Mouse (Mus musculus) embryonic facial prominence, embryonic 10.5 days (tissue): ENCODE measurements around the gene Epas1. TPM values are rescaled to one million over a fixed set of nuclear protein-coding genes. Genes with fewer than 3 reads are reported as not detected.

Experiments used
- DNase-seq: peaks from one replicate; pipeline ENCODE4 v3.0.0-alpha.2; 2017; ENCODE audit warnings: low spot score
- H3K27ac ChIP-seq: fragments of 300-500 bp; sonication (generic); replicated peaks from 2 replicates; pipeline ENCODE4 v1.5.1; 2016; ENCODE audit warnings: mild to moderate bottlenecking
- H3K27me3 ChIP-seq: fragments of 300-500 bp; sonication (generic); replicated peaks from 2 replicates; pipeline ENCODE4 v1.6.1; 2016; ENCODE audit warnings: low read depth, mild to moderate bottlenecking; ENCODE audit not compliant: poor library complexity, severe bottlenecking
- H3K36me3 ChIP-seq: fragments of 300-500 bp; sonication (generic); replicated peaks from 2 replicates; pipeline ENCODE4 v1.6.1; 2016; ENCODE audit warnings: mild to moderate bottlenecking, moderate library complexity
- H3K4me1 ChIP-seq: fragments of 300-500 bp; sonication (generic); 2 replicates; pipeline ENCODE4 v1.6.1; 2016
- H3K4me3 ChIP-seq: fragments of 300-500 bp; sonication (generic); 2 replicates; pipeline ENCODE4 v1.5.1; 2016; ENCODE audit warnings: mild to moderate bottlenecking, moderate library complexity
- H3K9me3 ChIP-seq: fragments of 300-500 bp; sonication (generic); 2 replicates; pipeline ENCODE4 v1.6.1; 2016; ENCODE audit warnings: mild to moderate bottlenecking
- WGBS: fragments of 180-500 bp; shearing (Covaris S2); methylation state at CpG from one replicate; pipeline ENCODE4 v1.1.7; 2016; 5-methylcytosine and 5-hydroxymethylcytosine counted together
- polyA plus RNA-seq: library from polyadenylated mRNA; unstranded; fragments of >200 nt; fragmentation: Nextera tagmentation; extraction: Ambion mirVana; gene quantifications from 2 replicates; pipeline ENCODE4 v1.2.1, GENCODE M21; 2016

Gene Epas1
- polyA plus RNA-seq, 1 experiment from 2014 or later: 2.8 TPM

DNA sequence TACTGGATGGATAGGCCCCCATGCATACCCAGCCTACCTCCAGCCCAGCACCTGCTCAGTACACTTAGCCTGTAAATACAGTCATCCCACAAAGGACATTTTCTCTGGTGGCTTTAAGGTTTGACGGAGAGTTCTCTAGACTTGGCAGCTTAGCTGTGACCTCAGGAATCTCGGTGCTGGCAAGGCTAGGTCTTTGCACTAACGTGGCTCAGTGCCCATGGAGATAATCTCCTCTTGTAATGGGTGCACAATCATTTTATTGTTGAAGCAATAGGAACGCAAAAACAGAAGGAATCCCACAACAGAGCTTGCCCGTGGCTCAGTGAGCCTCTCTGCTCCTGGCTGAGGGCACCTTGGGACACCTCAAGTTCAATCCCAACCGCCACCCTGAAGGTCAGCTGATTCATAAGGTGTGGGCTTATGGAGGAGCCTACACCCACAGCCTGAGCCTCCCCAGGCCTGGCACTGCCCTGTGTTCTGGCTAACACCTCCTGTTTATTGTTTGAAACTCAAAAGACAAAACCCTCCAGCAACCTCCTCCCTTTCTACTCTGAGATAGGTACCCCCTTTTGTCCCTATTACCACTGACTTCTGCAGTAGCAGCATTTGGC is 27.3 kb downstream of the Epas1 start:
- 0 out of 2 replicates have a peak, but pooled peaks cover 4% of the 10 kb centered on the region for H3K27me3 ChIP-seq
- no peak for DNase-seq
- H3K27ac ChIP-seq: no peak overlapping the region; the same call in 1 of the 2 replicates
- H3K4me3 ChIP-seq: no peak overlapping the region
- 79% methylated on average over 6 of the region's 6 CpGs for WGBS
- no peaks in the 10 kb centered on the region for H3K36me3 ChIP-seq
- no peaks in the 10 kb centered on the region for H3K9me3 ChIP-seq
- peaks cover 20% of the 10 kb centered on the region for H3K4me1 ChIP-seq

GRCm38 (mm10) chr17:86781755-86782400 is 28.4 kb downstream of the Epas1 start:
- Histone ChIP-seq H3K9me3 (no peaks in the 10 kb centered on the region), H3K27ac (no peak overlapping the region), H3K4me1 (peaks cover 30% of the 10 kb centered on the region), H3K4me3 (no peak overlapping the region), H3K36me3 (no peaks in the 10 kb centered on the region), H3K27me3 (0 out of 2 replicates have a peak, but pooled peaks cover 4% of the 10 kb centered on the region)
- DNase-seq: no peak
- 86% methylated on average over 12 of the region's 12 CpGs for WGBS

- 75% methylated on average over 10 of the region's 10 CpGs for WGBS
- Histone ChIP-seq H3K27ac (no peak overlapping the region), H3K4me1 (peaks cover 48% of the 10 kb centered on the region), H3K4me3 (no peak overlapping the region), H3K27me3 (0 out of 2 replicates have a peak, but pooled peaks cover 4% of the 10 kb centered on the region), H3K36me3 (no peaks in the 10 kb centered on the region), H3K9me3 (no peaks in the 10 kb centered on the region)
- DNase-seq: no peak
Measured at GRCm38 (mm10) chr17:86784405-86784977, 31.0 kb downstream of the Epas1 start.

GRCm38 (mm10) chr17:86785612-86786011 is 32.1 kb downstream of the Epas1 start:
- DNase-seq: no peak
- WGBS: 54% methylated on average over 7 of the region's 7 CpGs
- Histone ChIP-seq H3K27me3 (0 out of 2 replicates have a peak, but pooled peaks cover 4% of the 10 kb centered on the region), H3K27ac (peak overlapping the region; percentile 63), H3K4me3 (no peak overlapping the region), H3K4me1 (peaks cover 52% of the 10 kb centered on the region), H3K9me3 (no peaks in the 10 kb centered on the region), H3K36me3 (no peaks in the 10 kb centered on the region)

DNA sequence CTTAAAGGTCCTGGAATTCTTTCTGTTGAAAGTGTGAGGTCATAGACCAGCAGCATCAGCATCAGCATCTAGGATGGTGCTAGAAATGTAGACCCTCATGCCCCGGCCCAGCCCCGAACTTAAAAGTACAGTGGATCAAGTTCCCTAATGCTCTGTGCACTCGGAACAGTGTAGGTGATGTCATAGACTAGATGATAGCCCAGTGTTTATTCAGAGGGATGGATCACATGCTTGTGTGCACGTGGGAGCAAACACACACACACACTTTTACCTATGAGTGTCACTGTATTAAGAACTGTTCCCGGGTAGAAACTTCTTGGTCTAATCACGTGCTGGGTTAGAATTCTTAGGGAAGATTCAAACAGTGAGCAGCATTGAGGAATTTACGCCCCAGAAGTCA is 33.0 kb downstream of the Epas1 start:
- WGBS: 84% methylated on average over 7 of the region's 7 CpGs
- H3K27me3 ChIP-seq: 0 out of 2 replicates have a peak, but pooled peaks cover 4% of the 10 kb centered on the region
- no peaks in the 10 kb centered on the region for H3K36me3 ChIP-seq
- H3K9me3 ChIP-seq: no peaks in the 10 kb centered on the region
- H3K4me3 ChIP-seq: no peak overlapping the region
- H3K4me1 ChIP-seq: peaks cover 52% of the 10 kb centered on the region
- no peak for DNase-seq
- no peak overlapping the region for H3K27ac ChIP-seq

DNA sequence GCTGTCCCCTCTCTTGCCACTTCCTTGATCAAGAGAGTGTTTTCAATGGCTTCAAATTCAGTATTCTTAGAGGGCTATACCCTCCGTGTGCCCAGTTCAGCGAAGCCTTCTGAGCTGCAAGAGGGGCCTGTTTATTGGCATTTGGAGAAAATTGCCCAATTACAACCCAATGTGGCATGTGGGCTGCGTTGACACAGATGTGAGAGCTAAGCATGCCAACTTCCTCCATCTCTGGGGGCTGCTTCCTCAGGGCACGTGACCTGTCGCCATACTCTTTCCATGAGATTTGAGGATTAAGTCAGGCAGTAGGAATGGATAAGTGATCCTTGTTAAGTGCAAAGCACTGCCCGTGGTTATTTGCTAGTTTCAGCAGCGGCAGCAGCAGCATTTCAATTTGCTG is 34.3 kb downstream of the Epas1 start:
- no peak overlapping the region for H3K4me3 ChIP-seq
- H3K9me3 ChIP-seq: no peaks in the 10 kb centered on the region
- WGBS: 62% methylated on average over 7 of the region's 7 CpGs
- H3K27me3 ChIP-seq: 0 out of 2 replicates have a peak, but pooled peaks cover 4% of the 10 kb centered on the region
- peaks cover 52% of the 10 kb centered on the region for H3K4me1 ChIP-seq
- no peak for DNase-seq
- H3K36me3 ChIP-seq: no peaks in the 10 kb centered on the region
- H3K27ac ChIP-seq: no peak overlapping the region

DNA sequence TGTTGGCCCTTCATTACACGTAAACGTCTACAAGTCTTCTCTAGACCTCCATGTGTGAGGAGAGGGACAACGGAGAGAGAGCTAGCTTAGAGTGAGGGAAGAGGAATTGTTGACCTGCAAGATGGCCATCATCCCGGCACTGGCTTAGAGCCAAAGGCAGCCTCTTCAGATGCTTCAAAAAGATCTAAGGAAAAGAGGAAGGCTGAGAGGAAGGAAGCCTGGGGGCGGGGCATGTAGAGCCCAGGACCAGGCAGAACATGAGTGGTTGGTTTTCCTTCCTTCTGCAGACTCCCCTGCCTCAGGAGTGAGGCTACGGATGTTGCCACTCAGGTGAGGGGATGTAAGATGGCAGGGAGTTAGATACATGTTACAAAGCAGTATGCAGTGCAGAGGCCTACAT is 34.8 kb downstream of the Epas1 start:
- H3K27ac ChIP-seq: no peak overlapping the region
- no peak for DNase-seq
- 79% methylated on average over 6 of the region's 6 CpGs for WGBS
- H3K36me3 ChIP-seq: no peaks in the 10 kb centered on the region
- H3K27me3 ChIP-seq: 0 out of 2 replicates have a peak, but pooled peaks cover 4% of the 10 kb centered on the region
- no peaks in the 10 kb centered on the region for H3K9me3 ChIP-seq
- no peak overlapping the region for H3K4me3 ChIP-seq
- H3K4me1 ChIP-seq: peaks cover 52% of the 10 kb centered on the region

DNA sequence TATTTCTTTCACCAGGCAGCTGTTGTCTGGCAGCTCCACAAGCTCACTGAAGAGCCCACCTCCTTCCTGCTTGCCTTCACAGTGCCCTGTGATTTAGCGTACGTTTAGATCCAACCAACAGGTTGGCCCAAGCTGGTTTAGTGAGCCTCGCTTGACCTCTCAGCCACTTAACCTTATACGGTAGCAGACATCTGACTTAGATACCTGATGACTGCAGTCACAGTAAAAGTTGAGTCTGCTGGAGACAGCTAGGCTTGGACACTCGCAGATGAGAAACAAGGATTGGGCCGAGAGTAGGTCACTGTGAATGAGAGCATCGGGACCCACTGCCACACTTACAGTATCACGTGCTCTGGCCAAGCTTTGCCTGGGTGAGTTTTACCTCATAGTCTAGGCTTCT is 38.4 kb downstream of the Epas1 start:
- Histone ChIP-seq H3K9me3 (no peaks in the 10 kb centered on the region), H3K4me3 (no peak overlapping the region), H3K27me3 (no peaks in the 10 kb centered on the region), H3K4me1 (peaks cover 22% of the 10 kb centered on the region), H3K27ac (no peak overlapping the region), H3K36me3 (no peaks in the 10 kb centered on the region)
- 91% methylated on average over 8 of the region's 8 CpGs for WGBS
- no peak for DNase-seq

DNA sequence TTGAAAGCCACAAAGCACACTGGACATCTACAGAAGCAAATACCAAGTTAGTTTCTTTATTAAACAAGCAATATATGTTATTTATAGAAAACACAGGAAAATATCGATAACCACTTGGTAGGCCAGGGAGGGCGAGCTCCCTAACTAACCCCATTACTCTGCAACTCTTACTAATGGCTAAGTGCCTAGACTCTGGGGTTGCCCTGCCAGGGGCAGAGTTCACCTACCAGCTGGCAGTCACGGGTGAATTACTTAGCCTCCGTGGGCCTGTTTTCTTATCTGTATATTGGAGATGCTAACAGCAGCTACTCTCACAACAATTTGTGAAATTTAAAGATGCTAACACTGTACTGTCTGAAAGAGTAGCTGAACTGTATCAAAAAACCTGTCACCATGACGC is 42.3 kb downstream of the Epas1 start:
- no peaks in the 10 kb centered on the region for H3K9me3 ChIP-seq
- no peaks in the 10 kb centered on the region for H3K27me3 ChIP-seq
- no peak for DNase-seq
- H3K4me1 ChIP-seq: 0 out of 2 replicates have a peak, but pooled peaks cover 5% of the 10 kb centered on the region
- no peak overlapping the region for H3K27ac ChIP-seq
- WGBS: 87% methylated on average over 5 of the region's 5 CpGs
- H3K36me3 ChIP-seq: no peaks in the 10 kb centered on the region
- no peak overlapping the region for H3K4me3 ChIP-seq

- H3K9me3 ChIP-seq: no peaks in the 10 kb centered on the region
Measured at GRCm38 (mm10) chr17:86797031-86797430, 43.5 kb downstream of the Epas1 start.

DNA sequence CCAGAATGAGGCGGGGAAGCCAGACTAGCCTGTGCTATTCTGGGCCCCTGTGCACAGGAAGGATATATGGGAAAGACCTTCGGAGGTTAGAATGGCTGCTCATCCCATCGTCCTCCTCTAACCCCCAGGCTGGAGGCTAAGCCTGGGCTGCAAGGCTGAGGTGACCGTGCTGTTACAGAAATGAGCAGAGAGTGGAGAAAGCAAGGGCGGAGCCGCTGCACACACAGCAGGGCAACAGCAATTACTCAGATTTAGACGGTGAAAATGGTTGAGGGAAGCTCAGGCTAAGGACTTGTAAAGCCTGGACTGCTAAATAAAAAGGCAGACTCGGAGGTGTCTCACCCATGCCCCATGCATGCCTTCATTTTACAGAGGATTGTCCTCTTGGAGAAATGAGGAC is 45.0 kb downstream of the Epas1 start:
- H3K9me3 ChIP-seq: no peaks in the 10 kb centered on the region
- H3K4me1 ChIP-seq: peaks cover 18% of the 10 kb centered on the region
- no peaks in the 10 kb centered on the region for H3K36me3 ChIP-seq
- H3K4me3 ChIP-seq: no peak overlapping the region
- WGBS: 69% methylated on average over 8 of the region's 8 CpGs
- no peak overlapping the region for H3K27ac ChIP-seq
- DNase-seq: no peak
- no peaks in the 10 kb centered on the region; the same call in 1 of the 2 replicates for H3K27me3 ChIP-seq

More at GRCm38 (mm10) chr17:86797031-86797430, 43.5 kb downstream of the Epas1 start:
- no peak overlapping the region for H3K27ac ChIP-seq
- DNase-seq: no peak
- H3K27me3 ChIP-seq: no peaks in the 10 kb centered on the region
- H3K4me3 ChIP-seq: no peak overlapping the region
- WGBS: 94% methylated on average over 13 of the region's 13 CpGs
- H3K36me3 ChIP-seq: no peaks in the 10 kb centered on the region
- peaks cover 12% of the 10 kb centered on the region; the same call in 1 of the 2 replicates for H3K4me1 ChIP-seq

- no peak overlapping the region; the same call in 1 of the 2 replicates for H3K27ac ChIP-seq
- WGBS: 85% methylated on average over 11 of the region's 11 CpGs
- H3K4me1 ChIP-seq: peaks cover 18% of the 10 kb centered on the region
- no peaks in the 10 kb centered on the region; the same call in 1 of the 2 replicates for H3K27me3 ChIP-seq
- DNase-seq: no peak
- H3K36me3 ChIP-seq: no peaks in the 10 kb centered on the region
- H3K4me3 ChIP-seq: no peak overlapping the region
- no peaks in the 10 kb centered on the region for H3K9me3 ChIP-seq
Measured at GRCm38 (mm10) chr17:86798951-86799350, 45.5 kb downstream of the Epas1 start.
